Mouse (Mus musculus): ENCODE measurements around the gene Rhob. TPM values are rescaled to one million over a fixed set of nuclear protein-coding genes. Genes with fewer than 3 reads are reported as not detected.
"Not testable (repeated sequence)": the region's sequence is repeated elsewhere in the genome, so short reads cannot be mapped to it uniquely, and the experiment has no call there.

The Rhob gene
- total RNA-seq, 4 experiments from 2014 or later, result 134 to 157 (median 146) TPM

GRCm38 (mm10) chr12:8474836-8475387 lies 24.9 kb downstream of the Rhob start:
- no peak for DNase-seq (ENCODE audit: low spot score)

- DNase-seq (ENCODE audit: low spot score), result no peak
Measured at GRCm38 (mm10) chr12:8472591-8473358, 27.0 kb downstream of the Rhob start.

GRCm38 (mm10) chr12:8472051-8472450 lies 27.8 kb downstream of the Rhob start:
- no peak for DNase-seq (ENCODE audit: low spot score)

GRCm38 (mm10) chr12:8470962-8471361 lies 28.8 kb downstream of the Rhob start:
- DNase-seq (ENCODE audit: low spot score), result no peak

GRCm38 (mm10) chr12:8469742-8470494 lies 29.9 kb downstream of the Rhob start:
- no peak for DNase-seq (ENCODE audit: low spot score)

GRCm38 (mm10) chr12:8468221-8468865 lies 31.5 kb downstream of the Rhob start:
- DNase-seq (ENCODE audit: low spot score), result no peak

- no peak for DNase-seq (ENCODE audit: low spot score)
Measured at GRCm38 (mm10) chr12:8467029-8467924, 32.5 kb downstream of the Rhob start.

GRCm38 (mm10) chr12:8465680-8466079 lies 34.1 kb downstream of the Rhob start:
- DNase-seq (ENCODE audit: low spot score), result no peak

GRCm38 (mm10) chr12:8464961-8465360 lies 34.8 kb downstream of the Rhob start:
- DNase-seq (ENCODE audit: low spot score), result no peak

- no peak for DNase-seq (ENCODE audit: low spot score)
Measured at GRCm38 (mm10) chr12:8463599-8464160, 36.1 kb downstream of the Rhob start.

- DNase-seq (ENCODE audit: low spot score), result no peak
Measured at GRCm38 (mm10) chr12:8462533-8462932, 37.3 kb downstream of the Rhob start.

- DNase-seq (ENCODE audit: low spot score), result not testable (repeated sequence)
Measured at GRCm38 (mm10) chr12:8461575-8461974, 38.2 kb downstream of the Rhob start.

GRCm38 (mm10) chr12:8458400-8458799 lies 41.4 kb downstream of the Rhob start:
- no peak for DNase-seq (ENCODE audit: low spot score)

- DNase-seq (ENCODE audit: low spot score), result no peak
Measured at GRCm38 (mm10) chr12:8457052-8457451, 42.8 kb downstream of the Rhob start.

GRCm38 (mm10) chr12:8455046-8455445 lies 44.8 kb downstream of the Rhob start:
- no peak for DNase-seq (ENCODE audit: low spot score)

GRCm38 (mm10) chr12:8454487-8454886 lies 45.3 kb downstream of the Rhob start:
- DNase-seq (ENCODE audit: low spot score), result peak; percentile 74

- DNase-seq (ENCODE audit: low spot score), result peak; percentile 53
Measured at GRCm38 (mm10) chr12:8452766-8453621, 46.8 kb downstream of the Rhob start.

GRCm38 (mm10) chr12:8451571-8452485 lies 48.0 kb downstream of the Rhob start:
- DNase-seq (ENCODE audit: low spot score), result no peak

GRCm38 (mm10) chr12:8450639-8451038 lies 49.2 kb downstream of the Rhob start:
- no peak for DNase-seq (ENCODE audit: low spot score)

Measured in heart, adult 8-10 months (tissue).